Mouse (Mus musculus) liver, embryonic 13.5 days (tissue): Measurements from ENCODE around the gene Ppp6r2. TPM values are rescaled to one million over a fixed set of nuclear protein-coding genes. Genes with fewer than 3 reads are reported as not detected.

Experiments used
- ATAC-seq: fragments of 200-750 bp; cut with Nextera tagmentation; 2 replicates; pipeline ENCODE4 v1.8.0; 2017; ENCODE audit warnings: low read depth, mild to moderate bottlenecking, moderate number of reproducible peaks, moderate library complexity
- DNase-seq: peaks from one replicate; pipeline ENCODE4 v3.0.0; 2022
- H3K27ac ChIP-seq: fragments of 300-500 bp; sonication (generic); 2 replicates; pipeline ENCODE4 v1.5.1; 2015; ENCODE audit warnings: moderate library complexity, mild to moderate bottlenecking, inconsistent platforms
- H3K27me3 ChIP-seq: fragments of 300-500 bp; sonication (generic); 2 replicates; pipeline ENCODE4 v1.6.1; 2015; ENCODE audit warnings: mild to moderate bottlenecking, inconsistent platforms
- H3K36me3 ChIP-seq: fragments of 300-500 bp; sonication (generic); 2 replicates; pipeline ENCODE4 v1.6.1; 2015; ENCODE audit warnings: mild to moderate bottlenecking, inconsistent platforms
- H3K4me1 ChIP-seq: fragments of 300-500 bp; sonication (generic); replicated peaks from 2 replicates; pipeline ENCODE4 v1.6.1; 2015; ENCODE audit warnings: inconsistent platforms
- H3K4me2 ChIP-seq: fragments of 300-500 bp; sonication (generic); 2 replicates; pipeline ENCODE4 v1.6.1; 2015; ENCODE audit warnings: inconsistent platforms, mild to moderate bottlenecking, moderate library complexity
- H3K4me3 ChIP-seq: fragments of 300-500 bp; sonication (generic); replicated peaks from 2 replicates; pipeline ENCODE4 v1.5.1; 2015; ENCODE audit warnings: mild to moderate bottlenecking, inconsistent platforms
- H3K9ac ChIP-seq: fragments of 300-500 bp; sonication (generic); 2 replicates; pipeline ENCODE4 v1.6.1; 2015; ENCODE audit warnings: mild to moderate bottlenecking, inconsistent platforms
- H3K9me3 ChIP-seq: fragments of 300-500 bp; sonication (generic); replicated peaks from 2 replicates; pipeline ENCODE4 v1.6.1; 2016; ENCODE audit warnings: inconsistent platforms
- WGBS: fragments of 180-500 bp; shearing (Covaris S2); methylation state at CpG from one replicate; pipeline ENCODE4 v1.1.7; 2015; ENCODE audit not compliant: insufficient replicate concordance; 5-methylcytosine and 5-hydroxymethylcytosine counted together
- polyA plus RNA-seq: library from polyadenylated mRNA; unstranded; fragments of >200 nt; fragmentation: Nextera tagmentation; extraction: Ambion mirVana; gene quantifications from 2 replicates; pipeline ENCODE4 v1.2.1, GENCODE M21; 2015

The Ppp6r2 gene
- polyA plus RNA-seq, 1 experiment from 2014 or later = 17.1 TPM

GRCm38 (mm10) chr15:89212495-89212894 lies 1.1 kb downstream of the Ppp6r2 start:
- peak overlapping the region; percentile 100 for H3K9ac ChIP-seq
- peaks cover 66% of the 10 kb centered on the region for H3K4me1 ChIP-seq
- DNase-seq (no peak), ATAC-seq (no peak)
- peak overlapping the region; percentile 98 for H3K27ac ChIP-seq
- H3K36me3 ChIP-seq = peaks cover 14% of the 10 kb centered on the region
- H3K4me3 ChIP-seq = peak overlapping the region; percentile 99
- 59% methylated on average over 6 of the region's 6 CpGs for WGBS
- H3K9me3 ChIP-seq = no peaks in the 10 kb centered on the region
- no peaks in the 10 kb centered on the region for H3K27me3 ChIP-seq
- H3K4me2 ChIP-seq = peak overlapping the region; percentile 76

DNA sequence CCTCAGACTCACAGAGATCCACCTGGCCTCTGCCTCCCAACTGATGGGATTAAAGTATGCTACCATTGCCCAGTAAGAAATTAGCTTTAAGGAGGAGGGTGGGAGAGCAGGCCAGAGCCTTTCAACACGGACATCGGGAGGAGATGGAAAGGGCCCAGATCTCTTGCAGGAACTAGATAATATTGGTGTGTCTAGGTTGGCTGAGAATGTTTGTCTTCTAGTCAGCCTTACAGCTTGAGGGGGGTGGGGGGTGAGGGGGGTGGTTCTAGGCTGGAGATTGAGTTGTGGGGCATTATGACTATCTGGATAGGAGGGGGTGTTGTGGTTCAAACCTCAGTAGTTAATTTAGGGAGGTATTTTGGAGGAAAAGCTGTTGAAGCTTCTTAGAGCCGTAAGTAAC lies 2.2 kb downstream of the Ppp6r2 start:
- ATAC-seq = no peak
- peak overlapping the region; percentile 98 for H3K27ac ChIP-seq
- WGBS = 40% methylated on average over 3 of the region's 3 CpGs

DNA sequence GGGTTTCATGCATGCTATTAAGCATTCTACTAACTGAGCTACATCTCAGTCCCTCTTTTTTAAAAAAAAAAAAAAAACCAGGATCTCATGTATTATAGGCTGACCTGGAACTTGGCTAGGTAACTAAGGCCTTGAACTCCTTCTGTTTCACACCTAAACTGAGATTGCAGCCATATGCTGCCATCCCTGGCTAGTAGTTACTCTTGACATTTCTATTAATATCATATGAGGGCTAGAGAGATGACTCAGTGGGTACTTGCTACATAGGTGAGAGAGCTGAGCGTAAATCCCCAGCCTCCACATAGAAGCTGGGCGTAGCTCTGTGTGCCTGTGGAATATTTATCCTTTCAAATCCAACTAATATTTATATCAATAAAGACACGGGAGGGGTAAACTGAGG lies 3.6 kb downstream of the Ppp6r2 start:
- Histone ChIP-seq H3K36me3 (peaks cover 14% of the 10 kb centered on the region), H3K4me3 (peak overlapping the region; percentile 8; the same call in 1 of the 2 replicates), H3K4me1 (peaks cover 59% of the 10 kb centered on the region), H3K9ac (peak overlapping the region; percentile 100), H3K27me3 (no peaks in the 10 kb centered on the region), H3K27ac (peak overlapping the region; percentile 98), H3K4me2 (peak overlapping the region; percentile 76), H3K9me3 (no peaks in the 10 kb centered on the region)
- DNase-seq (no peak), ATAC-seq (no peak)
- 75% methylated on average over 3 of the region's 3 CpGs for WGBS

More for the DNA sequence above, 2.2 kb downstream of the Ppp6r2 start:
- Histone ChIP-seq H3K36me3 (peaks cover 14% of the 10 kb centered on the region), H3K9me3 (no peaks in the 10 kb centered on the region), H3K27me3 (no peaks in the 10 kb centered on the region), H3K4me3 (peak overlapping the region; percentile 99), H3K9ac (peak overlapping the region; percentile 100), H3K4me2 (peak overlapping the region; percentile 76), H3K4me1 (peaks cover 66% of the 10 kb centered on the region)
- DNase-seq = no peak

DNA sequence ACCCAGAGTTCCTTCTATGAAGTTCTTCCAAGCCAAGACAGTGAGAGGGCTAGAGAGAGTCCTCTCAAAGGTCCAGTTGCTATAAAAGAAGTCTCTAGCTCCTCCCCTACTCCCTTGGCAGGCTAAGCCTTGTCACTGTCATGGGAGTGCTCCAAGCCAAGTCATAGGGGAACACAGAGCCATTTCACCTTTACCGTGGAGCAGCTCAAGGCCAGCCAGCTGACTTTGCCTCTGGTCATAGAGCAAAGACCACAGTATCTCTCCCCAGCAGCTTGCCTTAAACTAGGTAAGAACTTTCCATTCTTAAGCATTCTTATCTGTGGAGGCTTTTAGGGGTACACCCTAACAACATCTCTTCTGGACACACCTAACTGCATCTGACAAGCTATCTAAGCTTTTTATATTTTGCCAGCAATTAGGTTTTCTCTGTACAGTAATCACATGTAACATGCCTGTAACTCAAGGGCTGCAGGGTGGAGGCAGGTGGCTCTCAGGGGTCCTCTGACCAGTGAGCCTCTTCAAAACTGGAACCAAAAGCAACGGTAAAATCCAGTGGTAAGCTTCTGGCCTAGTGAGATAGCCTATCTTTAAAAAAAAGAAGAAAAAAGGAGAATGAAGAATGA lies 4.4 kb downstream of the Ppp6r2 start:
- Histone ChIP-seq H3K4me1 (peaks cover 56% of the 10 kb centered on the region), H3K27ac (peak overlapping the region; percentile 98), H3K9me3 (no peaks in the 10 kb centered on the region), H3K36me3 (peaks cover 14% of the 10 kb centered on the region), H3K27me3 (no peaks in the 10 kb centered on the region), H3K9ac (peak overlapping the region; percentile 61), H3K4me3 (peak overlapping the region; percentile 8), H3K4me2 (peak overlapping the region; percentile 76)
- ATAC-seq (peak; percentile 81), DNase-seq (peak; percentile 64)
- 16% methylated on average over 2 of the region's 2 CpGs for WGBS

DNA sequence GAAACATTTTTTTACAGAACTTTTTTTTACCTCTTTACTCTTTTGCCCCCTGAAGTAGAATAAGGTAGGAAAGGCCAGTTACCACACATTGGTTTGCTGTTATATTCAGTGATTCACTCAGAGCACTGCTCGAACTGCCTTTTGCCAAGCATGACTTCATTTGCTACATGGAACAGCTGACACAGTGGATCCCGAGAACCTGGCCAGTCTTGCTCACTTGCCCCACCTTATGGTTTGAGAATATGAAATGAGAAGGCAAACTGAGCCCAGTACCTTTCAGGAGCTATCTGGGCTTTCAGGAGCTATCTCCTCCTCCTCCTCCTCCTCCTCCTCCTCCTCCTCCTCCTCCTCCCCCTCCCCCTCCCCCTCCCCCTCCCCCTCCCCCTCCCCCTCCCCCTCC lies 22.2 kb downstream of the Ppp6r2 start:
- Histone ChIP-seq H3K36me3 (peaks cover 3% of the 10 kb centered on the region; the same call in 1 of the 2 replicates), H3K4me2 (no peak overlapping the region), H3K27ac (no peak overlapping the region), H3K27me3 (no peaks in the 10 kb centered on the region), H3K4me1 (no peaks in the 10 kb centered on the region; the same call in 1 of the 2 replicates), H3K4me3 (no peak overlapping the region), H3K9me3 (no peaks in the 10 kb centered on the region), H3K9ac (no peak overlapping the region)
- no peak for ATAC-seq
- 45% methylated on average over 2 of the region's 2 CpGs for WGBS
- no peak for DNase-seq

DNA sequence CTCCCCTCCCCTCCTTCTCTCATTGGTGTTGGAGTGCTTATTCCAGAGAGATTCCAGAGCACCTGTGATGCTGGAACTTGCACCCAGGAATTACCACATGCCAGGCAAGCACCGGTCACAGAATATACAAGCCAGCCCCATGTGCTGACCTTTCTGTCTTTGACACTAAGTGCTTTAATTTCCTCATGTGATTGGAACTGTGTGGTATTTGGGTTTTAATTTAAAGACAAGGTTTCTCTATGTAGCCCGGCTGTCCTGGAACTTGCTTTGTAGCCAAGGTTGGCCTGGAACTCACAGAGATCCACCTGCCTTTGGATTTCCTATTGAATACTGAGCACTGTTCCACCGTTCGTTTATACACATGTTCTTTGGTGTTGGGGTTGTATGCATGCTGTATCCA lies 22.7 kb downstream of the Ppp6r2 start:
- 84% methylated on average over 4 of the region's 4 CpGs for WGBS
- H3K4me3 ChIP-seq = no peak overlapping the region
- H3K36me3 ChIP-seq = peaks cover 3% of the 10 kb centered on the region; the same call in 1 of the 2 replicates
- H3K27me3 ChIP-seq = no peaks in the 10 kb centered on the region
- H3K27ac ChIP-seq = no peak overlapping the region
- no peak for DNase-seq
- no peak overlapping the region for H3K9ac ChIP-seq
- H3K9me3 ChIP-seq = no peaks in the 10 kb centered on the region
- no peak for ATAC-seq
- peaks cover 4% of the 10 kb centered on the region for H3K4me1 ChIP-seq
- no peak overlapping the region for H3K4me2 ChIP-seq

- DNase-seq = peak; percentile 10
- Histone ChIP-seq H3K27me3 (no peaks in the 10 kb centered on the region), H3K9ac (no peak overlapping the region; the same call in 1 of the 2 replicates), H3K4me2 (0 out of 2 replicates have a peak overlapping the region, but pooled peaks have one; percentile 6), H3K36me3 (peaks cover 24% of the 10 kb centered on the region), H3K9me3 (no peaks in the 10 kb centered on the region), H3K4me3 (no peak overlapping the region), H3K27ac (peak overlapping the region; percentile 54; the same call in 1 of the 2 replicates), H3K4me1 (peaks cover 20% of the 10 kb centered on the region)
- ATAC-seq = peak; percentile 72
- WGBS = 17% methylated on average over 3 of the region's 3 CpGs
Observed at GRCm38 (mm10) chr15:89239751-89240392, 28.5 kb downstream of the Ppp6r2 start.

- H3K4me1 ChIP-seq = peaks cover 20% of the 10 kb centered on the region
- H3K4me2 ChIP-seq = no peak overlapping the region
- DNase-seq (no peak), ATAC-seq (no peak)
- no peak overlapping the region for H3K9ac ChIP-seq
- H3K9me3 ChIP-seq = no peaks in the 10 kb centered on the region
- WGBS = 57% methylated on average over 2 of the region's 2 CpGs
- H3K27ac ChIP-seq = no peak overlapping the region
- no peaks in the 10 kb centered on the region for H3K27me3 ChIP-seq
- no peak overlapping the region for H3K4me3 ChIP-seq
- H3K36me3 ChIP-seq = peaks cover 31% of the 10 kb centered on the region
Observed at GRCm38 (mm10) chr15:89241025-89241424, 29.7 kb downstream of the Ppp6r2 start.

- Histone ChIP-seq H3K9me3 (no peaks in the 10 kb centered on the region), H3K27me3 (no peaks in the 10 kb centered on the region), H3K4me1 (no peaks in the 10 kb centered on the region), H3K9ac (no peak overlapping the region), H3K4me2 (no peak overlapping the region), H3K27ac (no peak overlapping the region), H3K36me3 (peaks cover 44% of the 10 kb centered on the region), H3K4me3 (no peak overlapping the region)
- ATAC-seq (no peak), DNase-seq (no peak)
- 77% methylated on average over 6 of the region's 6 CpGs for WGBS
Observed at GRCm38 (mm10) chr15:89249063-89249462, 37.7 kb downstream of the Ppp6r2 start.

GRCm38 (mm10) chr15:89255330-89255729 lies 44.0 kb downstream of the Ppp6r2 start:
- H3K27me3 ChIP-seq = no peaks in the 10 kb centered on the region
- peaks cover 65% of the 10 kb centered on the region for H3K36me3 ChIP-seq
- no peak overlapping the region for H3K27ac ChIP-seq
- no peak overlapping the region for H3K4me3 ChIP-seq
- no peak for DNase-seq
- no peaks in the 10 kb centered on the region for H3K4me1 ChIP-seq
- no peak overlapping the region for H3K9ac ChIP-seq
- H3K9me3 ChIP-seq = no peaks in the 10 kb centered on the region
- 90% methylated on average over 4 of the region's 4 CpGs for WGBS
- no peak for ATAC-seq
- H3K4me2 ChIP-seq = no peak overlapping the region

DNA sequence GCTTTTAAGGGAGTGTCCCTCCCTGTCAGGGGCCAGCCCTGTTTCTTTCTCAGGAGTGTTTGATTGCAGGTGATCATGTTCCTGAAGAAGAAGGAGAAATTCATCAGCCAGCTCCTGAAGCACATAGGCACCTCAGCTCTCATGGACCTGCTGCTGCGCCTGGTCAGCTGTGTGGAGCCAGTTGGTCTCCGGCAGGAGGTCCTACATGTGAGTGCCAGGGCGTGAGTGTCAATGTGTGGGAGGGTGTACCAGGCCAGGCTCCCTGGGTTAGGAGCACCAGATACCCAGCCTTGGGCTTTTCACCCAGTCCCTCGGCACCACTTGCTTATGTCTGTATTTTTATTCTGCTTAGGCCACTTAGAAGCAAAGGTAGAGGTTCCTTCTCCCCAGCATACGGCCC lies 47.6 kb downstream of the Ppp6r2 start:
- DNase-seq (no peak), ATAC-seq (no peak)
- H3K4me3 ChIP-seq = no peak overlapping the region
- peaks cover 71% of the 10 kb centered on the region for H3K36me3 ChIP-seq
- no peaks in the 10 kb centered on the region for H3K4me1 ChIP-seq
- no peaks in the 10 kb centered on the region for H3K27me3 ChIP-seq
- no peak overlapping the region for H3K27ac ChIP-seq
- no peak overlapping the region for H3K4me2 ChIP-seq
- no peak overlapping the region for H3K9ac ChIP-seq
- H3K9me3 ChIP-seq = no peaks in the 10 kb centered on the region
- WGBS = 88% methylated on average over 5 of the region's 5 CpGs
